Mouse (Mus musculus): ENCODE results near the gene Ociad1.
A peak's percentile ranks its signal among the peaks of the same experiment; 100 is the strongest.

Gene Ociad1

DNA sequence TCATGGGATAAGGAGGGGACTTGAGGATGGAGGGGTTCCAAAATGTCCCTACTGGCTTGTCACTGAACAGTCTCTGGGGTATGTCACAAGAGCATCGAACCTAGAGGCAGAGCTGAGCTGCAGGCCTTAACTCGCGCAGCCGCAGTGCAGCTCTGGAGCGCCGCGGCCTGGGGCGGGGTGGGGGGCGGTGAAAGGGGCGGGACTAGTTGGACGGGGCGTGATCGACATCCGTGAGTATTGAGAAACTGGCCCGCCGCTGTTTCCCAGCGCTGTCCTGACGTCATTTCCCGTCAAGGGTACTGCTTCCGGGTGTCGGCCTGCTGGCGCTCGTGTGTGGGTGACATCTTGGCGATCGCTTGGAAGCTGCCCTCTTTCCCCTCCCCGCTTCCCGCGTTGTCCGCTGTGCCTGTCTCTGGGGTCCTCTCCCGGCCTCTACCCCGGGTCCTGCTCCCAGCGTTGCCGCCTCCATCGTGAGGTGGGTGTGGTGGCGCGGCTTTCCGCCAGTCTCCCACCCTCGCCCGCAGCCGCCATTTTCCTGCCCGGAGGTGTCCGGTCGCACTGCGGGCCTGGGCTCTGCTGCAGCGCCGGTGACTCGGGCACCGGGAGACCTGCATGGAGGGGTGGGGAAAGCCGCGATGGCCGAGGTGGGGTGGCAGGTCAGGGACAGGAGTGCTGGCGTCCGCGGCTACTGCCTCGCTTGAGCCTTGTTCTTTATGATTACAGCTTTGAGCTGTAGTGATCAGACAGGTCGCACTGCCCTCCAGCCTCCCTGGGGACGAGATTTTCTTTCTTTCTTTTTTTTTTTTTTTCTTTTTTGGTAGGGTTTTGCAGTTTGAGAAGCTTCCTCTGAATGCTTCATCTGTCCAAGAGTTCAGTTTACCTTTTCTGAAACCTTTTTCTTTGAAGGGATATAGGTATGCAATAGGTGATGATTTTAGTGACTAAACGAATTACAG lies at the start of gene Ociad1:
TSS of gene Ociad1 (plus strand) at position 283 of the 956 bp plus-strand sequence.
- DNase-seq (ENCODE audit: low spot score), result peak; percentile 90

GRCm38 (mm10) chr5:73244403-73244802 lies 48.2 kb upstream of the Ociad1 start:
- no peak for DNase-seq (ENCODE audit: low spot score)

GRCm38 (mm10) chr5:73246414-73246813 lies 46.2 kb upstream of the Ociad1 start:
- DNase-seq (ENCODE audit: low spot score), result no peak

- DNase-seq (ENCODE audit: low spot score), result no peak
These were observed 44.4 kb upstream of the Ociad1 start for GRCm38 (mm10) chr5:73248211-73248610.

- no peak for DNase-seq (ENCODE audit: low spot score)
These were observed 43.2 kb upstream of the Ociad1 start for GRCm38 (mm10) chr5:73249341-73249740.

GRCm38 (mm10) chr5:73252739-73253138 lies 39.8 kb upstream of the Ociad1 start:
- DNase-seq (ENCODE audit: low spot score), result no peak

DNA sequence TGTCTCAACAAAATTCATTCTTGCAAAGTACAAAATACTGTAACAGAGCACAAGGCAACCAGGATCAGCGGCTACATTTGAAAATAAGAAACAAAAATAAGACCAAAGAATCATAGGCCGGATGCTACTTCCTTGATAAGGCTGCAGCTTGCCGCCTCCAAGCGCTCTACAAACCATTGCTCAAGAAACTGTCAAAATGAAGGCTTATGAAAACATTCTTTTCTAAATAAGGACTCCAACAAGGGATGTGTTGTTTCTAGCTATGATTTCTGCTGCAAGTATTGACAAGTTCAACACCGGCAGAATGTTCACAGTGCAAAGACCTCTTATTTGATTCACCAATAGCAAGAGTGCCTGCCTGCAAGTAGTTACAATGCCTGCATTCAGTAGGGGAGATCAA lies 37.9 kb upstream of the Ociad1 start:
- no peak for DNase-seq (ENCODE audit: low spot score)

GRCm38 (mm10) chr5:73255321-73256251 lies 37.0 kb upstream of the Ociad1 start:
- peak; percentile 34 for DNase-seq (ENCODE audit: low spot score)

DNA sequence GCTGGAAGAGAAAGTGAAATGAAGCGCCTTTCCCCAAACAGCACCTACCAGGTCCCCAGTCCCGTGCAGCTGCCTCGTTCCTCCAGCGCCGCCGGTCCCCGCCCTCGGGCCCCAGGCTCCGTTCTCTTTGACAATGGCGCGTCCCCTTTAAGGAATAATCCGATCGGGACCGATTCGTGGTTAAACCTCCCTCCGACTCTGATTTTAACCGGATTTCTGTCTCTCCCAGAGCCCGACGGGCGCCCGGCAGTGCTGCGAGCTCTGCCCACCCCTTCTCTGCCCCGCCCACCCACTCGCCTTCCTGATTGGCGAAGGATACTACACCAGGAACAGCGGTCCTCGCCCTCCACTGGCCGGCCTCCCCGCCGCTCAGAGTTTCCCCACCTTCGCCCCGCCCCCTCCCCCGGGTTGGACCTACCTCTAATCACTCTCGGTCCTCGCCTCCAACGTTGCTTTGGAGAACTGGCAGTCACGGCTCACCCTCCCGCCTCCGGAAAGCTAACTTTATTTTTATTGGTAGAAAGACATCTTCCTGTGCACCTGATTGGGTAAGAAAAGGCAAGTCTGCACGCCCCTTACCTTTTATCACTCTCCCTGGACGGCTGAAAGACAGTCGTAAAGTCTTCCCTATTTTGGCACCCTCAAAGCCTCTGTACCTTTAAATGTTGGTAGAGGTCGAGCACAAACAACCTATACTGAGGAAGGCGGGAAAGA lies 36.1 kb upstream of the Ociad1 start, which contains the start of gene Fryl:
TSS of gene Fryl (minus strand) at position 268 of the 714 bp plus-strand sequence.
- DNase-seq (ENCODE audit: low spot score), result peak; percentile 82

DNA sequence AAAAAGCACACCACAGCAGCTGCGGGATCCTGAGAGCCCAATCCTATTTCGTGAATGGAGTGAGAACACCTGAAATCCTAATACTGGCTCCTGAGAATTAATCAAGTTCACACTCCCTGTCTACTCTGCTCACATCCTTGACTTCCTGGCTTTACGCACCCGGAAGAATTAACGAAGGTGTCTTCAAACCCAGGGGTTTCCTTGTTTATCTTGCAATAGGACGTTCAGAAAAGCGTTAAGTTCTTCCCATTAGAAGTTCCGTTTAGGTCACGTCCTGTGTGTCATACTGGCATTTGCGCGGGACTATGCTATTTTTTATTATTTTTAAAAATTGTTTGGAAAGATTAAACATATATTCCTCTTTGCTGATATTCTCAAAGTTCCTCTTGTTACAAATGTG lies 35.5 kb upstream of the Ociad1 start:
- no peak for DNase-seq (ENCODE audit: low spot score)

GRCm38 (mm10) chr5:73257723-73258122 lies 34.9 kb upstream of the Ociad1 start:
- no peak for DNase-seq (ENCODE audit: low spot score)

DNA sequence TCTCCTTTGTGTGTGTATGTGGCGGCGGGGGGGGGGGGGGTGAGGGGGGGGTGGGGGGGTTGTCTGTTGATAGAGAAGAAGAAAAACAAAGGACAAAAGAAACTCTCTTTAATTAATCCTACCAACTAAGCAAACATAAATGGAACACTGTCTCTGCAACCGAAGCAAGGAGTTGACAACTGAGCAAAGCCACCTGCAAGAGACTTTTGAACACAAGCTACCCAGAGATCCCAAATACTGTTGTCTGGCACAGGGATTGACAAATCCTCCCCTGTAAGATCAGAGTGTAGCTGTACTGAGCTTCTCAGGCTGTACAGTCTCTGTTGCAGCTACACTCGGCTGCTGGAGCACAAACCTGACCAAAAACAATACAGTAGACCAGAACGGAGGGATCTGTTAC lies 28.5 kb upstream of the Ociad1 start:
- DNase-seq (ENCODE audit: low spot score), result no peak

GRCm38 (mm10) chr5:73265460-73265859 lies 27.1 kb upstream of the Ociad1 start:
- DNase-seq (ENCODE audit: low spot score), result no peak

GRCm38 (mm10) chr5:73268636-73269213 lies 23.9 kb upstream of the Ociad1 start:
- DNase-seq (ENCODE audit: low spot score), result no peak

DNA sequence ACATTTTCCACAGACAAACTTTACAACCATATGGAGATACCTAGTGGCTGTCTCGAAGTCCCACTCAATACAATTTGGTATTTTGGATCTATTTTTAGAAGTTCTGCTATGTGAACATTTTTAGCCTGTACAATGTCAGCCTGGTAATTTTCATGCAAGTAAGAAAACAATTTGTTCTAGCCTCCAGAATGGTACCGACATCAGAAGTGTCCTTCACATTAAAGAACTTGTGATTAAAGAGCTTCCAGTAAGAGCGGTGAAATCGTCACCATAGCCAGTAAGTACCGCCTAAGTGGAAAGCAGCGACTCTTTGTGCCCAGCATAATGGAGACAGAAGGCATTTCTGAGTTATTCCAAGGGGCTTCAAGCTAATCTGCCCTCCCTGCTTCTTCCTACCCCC lies 22.0 kb upstream of the Ociad1 start:
- no peak for DNase-seq (ENCODE audit: low spot score)

- DNase-seq (ENCODE audit: low spot score), result no peak
These were observed 19.4 kb upstream of the Ociad1 start for GRCm38 (mm10) chr5:73273171-73273570.

- no peak for DNase-seq (ENCODE audit: low spot score)
These were observed 17.6 kb upstream of the Ociad1 start for GRCm38 (mm10) chr5:73274941-73275340.

DNA sequence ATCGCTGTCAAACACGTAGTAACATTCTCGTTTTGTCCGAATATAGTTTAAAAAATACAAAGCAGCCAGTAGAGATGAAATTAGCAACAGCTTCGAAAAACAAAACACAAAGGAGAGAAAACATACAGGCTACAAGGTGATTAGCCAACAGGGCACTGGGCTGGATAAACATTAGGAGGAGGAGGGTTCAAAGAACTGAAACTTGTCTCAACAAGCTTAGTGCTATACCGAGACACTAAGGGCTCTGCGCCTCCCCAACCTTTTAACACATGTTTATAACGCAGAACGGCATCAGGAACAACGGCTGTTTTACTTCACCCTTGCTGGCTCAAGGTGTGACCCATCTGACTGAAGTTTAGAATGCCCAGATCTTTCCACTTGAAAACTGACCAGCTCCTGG lies 13.4 kb upstream of the Ociad1 start:
- DNase-seq (ENCODE audit: low spot score), result no peak

- DNase-seq (ENCODE audit: low spot score), result no peak
These were observed 12.6 kb upstream of the Ociad1 start for GRCm38 (mm10) chr5:73279732-73280566.

GRCm38 (mm10) chr5:73280567-73280850 lies 12.1 kb upstream of the Ociad1 start:
- DNase-seq (ENCODE audit: low spot score), result no peak

DNA sequence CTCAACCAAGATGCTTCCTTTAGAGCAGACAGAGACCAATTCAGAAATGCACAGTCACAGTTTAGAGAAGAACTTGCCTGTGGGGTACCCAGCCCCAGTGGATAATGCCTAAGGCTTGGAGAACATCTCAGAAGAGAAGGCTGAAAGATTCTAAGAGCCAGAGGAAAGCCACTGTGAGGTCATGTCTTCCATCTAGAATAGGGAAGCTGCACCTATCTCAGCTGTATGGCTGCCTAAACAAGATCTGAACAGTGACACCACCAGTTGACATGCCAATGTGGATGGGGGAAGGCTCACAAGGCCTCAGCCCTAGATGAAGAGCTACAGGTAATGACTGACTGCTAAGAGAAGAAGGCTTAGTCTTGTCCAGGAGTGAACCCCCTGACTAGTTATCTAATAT lies 8.5 kb upstream of the Ociad1 start:
- DNase-seq (ENCODE audit: low spot score), result no peak
